Mouse (Mus musculus) stomach, postnatal 0 days (tissue): Measurements from ENCODE around the gene Pithd1.

ENCODE experiments used
- CTCF ChIP-seq: IDR thresholded peaks from 2 replicates; pipeline ENCODE4 v1.5.1; 2016; ENCODE audit warnings: antibody characterized with exemption, low read depth, mild to moderate bottlenecking, moderate library complexity
- EP300 ChIP-seq: optimal IDR thresholded peaks from 2 replicates; pipeline ENCODE3; 2016; ENCODE audit warnings: antibody characterized with exemption

- TF ChIP-seq CTCF (no peak), EP300 (no peak)
These were observed 31.2 kb downstream of the Pithd1 start for GRCm38 (mm10) chr4:135955886-135956285.
